Comparison of ENCODE assay signal across 1 mouse cellular context in genomic region chr9:15714792-15715191, GRCm38 (mm10).
TF ChIP-seq lines count a peak whose summit lies in the region.

No protein-coding gene starts in this region.

TF ChIP-seq in CH12.LX, 34 proteins besides CTCF, POLR2A, EP300 and RAD21 (continued from another document):
- no peak for TF ChIP-seq MAFK (IDR thresholded peaks at IDR 0.05; ENCODE audit: insufficient replicate concordance, low read length)
TF ChIP-seq in CH12.LX: peak in this region for 10.
